Mouse (Mus musculus): ENCODE results near the gene Gm10334. TPM values are rescaled to one million over a fixed set of nuclear protein-coding genes. Genes with fewer than 3 reads are reported as not detected.
"Not testable (repeated sequence)": the region's sequence is repeated elsewhere in the genome, so short reads cannot be mapped to it uniquely, and the experiment has no call there.

The Gm10334 gene
- not detected in 2 replicates for polyA plus RNA-seq (2015; fragmentation: Nextera tagmentation; extraction: Ambion mirVana)

GRCm38 (mm10) chr6:41446045-41446444 is at the start of gene Gm10334:
Gm10334 (minus strand) TSS chr6:41446145.
- H3K9me3 ChIP-seq (replicated peaks); H3K27me3 ChIP-seq; DNase-seq; H3K27ac ChIP-seq; H3K9ac ChIP-seq; ATAC-seq (ENCODE audit: low read depth); H3K4me2 ChIP-seq; H3K36me3 ChIP-seq; H3K4me1 ChIP-seq (replicated peaks); H3K4me3 ChIP-seq (replicated peaks): not testable (repeated sequence)

DNA sequence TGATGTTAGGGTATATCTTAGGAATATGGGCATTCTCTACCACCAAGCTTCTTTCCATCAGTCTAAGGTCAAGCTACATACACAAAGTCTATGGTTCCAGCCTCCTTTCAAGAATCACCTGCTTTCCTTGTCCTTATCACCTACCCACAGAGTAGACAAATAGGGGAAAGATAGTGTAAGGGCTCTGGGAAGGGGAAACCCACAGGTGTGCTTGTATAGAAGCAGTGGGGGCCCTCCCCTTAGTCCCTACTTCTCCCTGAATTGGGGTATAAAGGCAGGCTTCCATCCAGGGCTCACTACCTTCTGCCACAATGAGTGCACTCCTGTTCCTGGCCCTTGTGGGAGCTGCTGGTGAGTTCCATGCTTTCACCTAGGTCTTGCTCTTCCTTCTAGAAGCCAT is 12.7 kb upstream of the Gm10334 start, which contains the start of gene Prss1:
Gene Prss1, plus strand, starts transcription at position 301 of the 400 bp plus-strand sequence.
- not testable (repeated sequence) for H3K27ac ChIP-seq; H3K9ac ChIP-seq; H3K27me3 ChIP-seq; H3K4me3 ChIP-seq (replicated peaks); H3K4me2 ChIP-seq; ATAC-seq (ENCODE audit: low read depth); DNase-seq; H3K9me3 ChIP-seq (replicated peaks); H3K36me3 ChIP-seq; H3K4me1 ChIP-seq (replicated peaks)

- not testable (repeated sequence) for H3K27me3 ChIP-seq; H3K4me3 ChIP-seq (replicated peaks); H3K36me3 ChIP-seq; H3K9me3 ChIP-seq (replicated peaks); H3K27ac ChIP-seq; ATAC-seq (ENCODE audit: low read depth); DNase-seq; H3K9ac ChIP-seq; H3K4me1 ChIP-seq (replicated peaks); H3K4me2 ChIP-seq
- 54% methylated on average over 2 of the region's 2 CpGs for WGBS (ENCODE audit: insufficient replicate concordance)
Observed at GRCm38 (mm10) chr6:41442261-41442660, 3.7 kb downstream of the Gm10334 start.

Other genes starting within 250 kb of the Gm10334 start
- not detected in 2 replicates for gene Try4, start 143.9 kb downstream of the Gm10334 start, polyA plus RNA-seq (2015; fragmentation: Nextera tagmentation; extraction: Ambion mirVana)
- gene Try5, start 129.3 kb downstream of the Gm10334 start, polyA plus RNA-seq (2015; fragmentation: Nextera tagmentation; extraction: Ambion mirVana) = not detected in 2 replicates
- gene Try10, start 92.0 kb downstream of the Gm10334 start, polyA plus RNA-seq (2015; fragmentation: Nextera tagmentation; extraction: Ambion mirVana) = 0.23 TPM in 1 of 2 replicates, not detected in the other
- gene Prss3, start 68.5 kb downstream of the Gm10334 start, polyA plus RNA-seq (2015; fragmentation: Nextera tagmentation; extraction: Ambion mirVana) = not detected in 2 replicates
- not detected in 2 replicates for gene Gm5771, start 53.8 kb downstream of the Gm10334 start, polyA plus RNA-seq (2015; fragmentation: Nextera tagmentation; extraction: Ambion mirVana)
- gene Prss1, start 12.8 kb upstream of the Gm10334 start, polyA plus RNA-seq (2015; fragmentation: Nextera tagmentation; extraction: Ambion mirVana) = 0.29 TPM in 1 of 2 replicates, not detected in the other
- gene Prss2, start 75.6 kb upstream of the Gm10334 start, polyA plus RNA-seq (2015; fragmentation: Nextera tagmentation; extraction: Ambion mirVana) = not detected in 2 replicates
- 1.1 and 1.7 TPM in 2 replicates for gene Ephb6, start 159.3 kb upstream of the Gm10334 start, polyA plus RNA-seq (2015; fragmentation: Nextera tagmentation; extraction: Ambion mirVana)
- gene Trpv6, start 190.3 kb upstream of the Gm10334 start, polyA plus RNA-seq (2015; fragmentation: Nextera tagmentation; extraction: Ambion mirVana) = 0.08 and 0.10 TPM in 2 replicates
- 0.08 TPM in 1 of 2 replicates, not detected in the other for gene Trpv5, start 234.6 kb upstream of the Gm10334 start, polyA plus RNA-seq (2015; fragmentation: Nextera tagmentation; extraction: Ambion mirVana)
- gene Llcfc1, start 238.3 kb upstream of the Gm10334 start, polyA plus RNA-seq (2015; fragmentation: Nextera tagmentation; extraction: Ambion mirVana) = not detected in 2 replicates